Mouse (Mus musculus) gastrocnemius, adult 8-10 months (tissue): ENCODE data around the gene Gm13124. TPM values are rescaled to one million over a fixed set of nuclear protein-coding genes. Genes with fewer than 3 reads are reported as not detected.
"Not testable (repeated sequence)": the region's sequence is repeated elsewhere in the genome, so short reads cannot be mapped to it uniquely, and the experiment has no call there.

Experiments
- DNase-seq, 2 experiments: peaks; one replicate each; pipeline ENCODE4 v3.0.0; 2022; ENCODE audit warnings: low spot score in 2 of 2
- total RNA-seq, 4 experiments: library from RNA; stranded (reverse); gene quantifications; 2 replicates each; pipeline ENCODE4 v1.2.4; 2022

Gene Gm13124
- total RNA-seq = not detected

DNA sequence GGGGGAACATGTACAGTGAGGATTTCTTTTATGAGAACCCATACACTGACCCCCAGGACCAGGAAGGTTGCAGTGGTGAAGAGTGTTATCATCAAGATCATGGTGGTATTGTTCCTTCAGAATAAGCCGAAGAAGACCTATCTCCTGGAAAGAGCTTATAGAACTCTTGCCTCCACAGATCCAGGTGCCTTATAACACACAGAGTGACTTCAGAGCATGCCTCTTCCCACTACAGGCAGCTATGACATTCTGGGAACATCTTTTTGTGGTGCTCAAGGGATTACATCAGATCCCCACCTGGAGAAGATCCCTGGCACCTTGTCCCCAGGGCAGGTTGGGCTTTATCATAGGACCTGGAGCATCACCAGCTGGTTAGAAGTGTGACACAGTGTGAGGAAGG is at the start of gene Gm13124:
Gene Gm13124 (minus strand): TSS at position 101 of the 400 bp plus-strand sequence.
- no peak for DNase-seq

DNA sequence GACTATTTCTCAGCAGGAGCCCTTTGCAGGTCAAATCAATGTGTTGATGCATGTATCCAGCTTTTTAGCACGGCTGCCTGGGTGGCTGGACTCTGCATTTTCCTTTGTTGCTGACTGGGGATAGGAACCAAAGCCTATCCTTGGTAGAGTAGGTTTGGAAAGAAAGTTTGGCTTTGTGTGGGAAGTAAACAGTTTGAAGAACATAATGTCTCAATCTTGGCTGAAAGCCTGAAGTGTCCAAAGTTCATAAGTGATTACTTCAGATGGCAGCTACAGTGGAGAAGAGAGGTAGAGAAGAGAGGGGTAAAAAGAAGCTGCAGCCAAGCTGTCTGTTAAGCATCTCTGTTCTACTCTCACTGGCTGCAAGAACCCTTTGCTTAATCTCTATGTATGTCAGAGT is 49.7 kb upstream of the Gm13124 start:
- DNase-seq = no peak

DNA sequence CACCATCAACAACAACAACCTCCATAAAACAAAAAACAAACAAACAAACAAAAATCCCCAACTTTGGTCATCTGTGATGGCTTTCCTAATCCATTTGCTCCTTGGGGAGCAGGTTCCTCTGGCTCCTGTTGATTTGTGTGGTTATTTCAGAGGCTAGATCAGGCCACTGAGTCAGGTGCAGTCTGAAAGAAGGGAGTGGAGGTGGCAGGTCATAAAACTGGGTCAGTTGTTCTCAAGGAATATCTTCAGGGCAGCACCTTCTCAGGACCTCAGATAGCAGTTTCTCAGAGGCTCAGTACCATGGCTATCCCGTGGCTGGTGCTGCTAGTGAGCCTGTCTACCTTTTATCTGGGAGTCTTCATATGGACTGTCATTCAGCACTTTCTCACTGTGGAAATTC is 48.5 kb upstream of the Gm13124 start, which contains the start of gene Aadacl4:
Gene Aadacl4 (plus strand): TSS at position 301 of the 400 bp plus-strand sequence.
- no peak for DNase-seq

DNA sequence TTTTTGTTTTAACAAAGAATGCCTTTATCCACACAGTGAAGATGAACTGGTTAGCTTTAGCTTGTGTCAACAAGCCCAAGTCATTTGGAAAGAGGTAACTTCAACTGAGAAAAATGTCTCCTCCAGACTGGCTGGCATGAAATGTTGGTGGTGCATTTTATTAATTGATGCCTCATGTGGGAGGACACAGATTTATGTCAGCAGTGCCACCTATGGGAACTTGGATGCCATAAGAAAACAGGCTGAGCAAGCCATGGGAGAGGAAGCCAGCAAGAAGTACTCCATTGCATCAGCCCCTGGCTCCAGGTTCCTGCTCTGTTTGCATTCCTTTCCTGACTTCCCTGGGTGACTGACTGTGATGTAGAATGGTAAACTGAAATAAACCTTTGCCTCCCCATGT is 27.9 kb upstream of the Gm13124 start:
- DNase-seq = no peak

DNA sequence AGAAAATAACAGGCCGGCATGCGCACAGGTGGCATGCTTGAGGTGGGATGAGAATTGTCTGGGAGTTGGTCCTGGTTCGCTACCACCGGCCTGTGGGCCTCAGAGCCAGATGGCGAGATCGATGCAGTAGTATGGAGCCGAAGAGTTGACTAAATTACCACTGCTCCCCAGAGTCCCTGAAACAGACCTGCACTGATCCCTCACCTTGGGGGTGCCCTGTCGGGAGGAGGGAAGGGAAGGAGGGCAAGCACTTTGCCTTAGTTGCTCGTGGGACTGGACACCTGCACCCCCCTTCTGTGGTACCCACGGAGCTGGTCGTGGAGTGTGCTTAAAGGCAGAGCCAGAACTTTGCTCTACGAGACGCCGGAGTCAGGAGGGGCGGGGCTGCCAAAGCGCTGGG is 21.3 kb upstream of the Gm13124 start:
- not testable (repeated sequence) for DNase-seq

DNA sequence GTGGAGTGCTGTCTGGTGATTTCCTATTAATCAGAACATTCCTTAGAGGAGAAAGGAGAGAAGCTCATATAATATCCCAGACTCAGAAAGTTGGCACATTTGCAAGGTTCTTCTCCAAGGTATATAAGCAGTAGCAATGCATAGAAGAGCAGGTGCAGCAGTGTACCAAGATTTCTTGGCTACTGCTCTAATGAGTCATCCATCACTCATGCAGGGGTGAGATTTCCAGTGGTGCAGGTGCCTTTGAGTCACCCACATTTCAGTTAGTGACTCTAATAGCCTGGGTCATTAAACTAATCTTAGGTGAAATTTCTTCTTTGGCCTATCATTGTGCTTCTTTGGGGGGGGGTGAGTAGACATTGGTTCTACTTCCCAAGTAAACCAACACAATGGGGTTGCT is 2.8 kb upstream of the Gm13124 start:
- DNase-seq = no peak

DNA sequence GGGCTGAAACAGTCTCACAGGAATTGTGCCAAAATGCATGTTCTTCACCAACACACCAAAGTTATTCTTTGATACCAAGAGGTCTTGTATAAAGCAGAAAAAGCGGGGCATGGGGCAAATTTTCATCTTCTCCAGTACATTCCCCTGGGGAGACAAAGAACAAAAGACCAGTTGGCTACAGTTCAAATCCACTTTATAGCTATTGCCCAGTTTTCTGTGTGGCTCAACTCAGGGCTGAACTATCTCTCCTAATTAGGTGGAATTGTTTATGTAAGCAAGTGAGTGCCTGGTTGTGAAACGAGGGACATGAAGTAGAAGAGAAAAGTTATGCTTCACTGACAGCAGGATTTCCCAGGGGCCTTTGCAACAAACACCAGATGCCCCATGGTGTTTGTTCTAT is 3.7 kb downstream of the Gm13124 start:
- DNase-seq = no peak

DNA sequence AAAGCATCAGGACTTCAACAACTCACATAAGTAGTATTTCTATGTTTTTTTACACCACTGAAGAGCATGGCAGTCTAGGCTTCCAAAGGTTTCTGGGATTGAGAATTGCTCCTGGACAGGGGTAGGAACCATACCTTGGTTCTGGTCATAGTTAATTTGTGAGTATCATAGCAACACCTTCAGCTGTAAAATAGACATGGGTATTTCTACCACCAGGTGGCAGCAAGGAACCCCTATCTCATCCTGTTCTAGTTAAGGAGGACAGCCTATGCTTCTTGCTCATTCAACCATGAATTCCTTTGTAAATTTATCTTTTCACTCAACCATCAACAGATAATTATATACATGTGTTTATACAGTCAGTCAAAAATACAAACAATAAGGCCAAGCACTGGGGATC is 5.1 kb downstream of the Gm13124 start:
- DNase-seq = no peak

DNA sequence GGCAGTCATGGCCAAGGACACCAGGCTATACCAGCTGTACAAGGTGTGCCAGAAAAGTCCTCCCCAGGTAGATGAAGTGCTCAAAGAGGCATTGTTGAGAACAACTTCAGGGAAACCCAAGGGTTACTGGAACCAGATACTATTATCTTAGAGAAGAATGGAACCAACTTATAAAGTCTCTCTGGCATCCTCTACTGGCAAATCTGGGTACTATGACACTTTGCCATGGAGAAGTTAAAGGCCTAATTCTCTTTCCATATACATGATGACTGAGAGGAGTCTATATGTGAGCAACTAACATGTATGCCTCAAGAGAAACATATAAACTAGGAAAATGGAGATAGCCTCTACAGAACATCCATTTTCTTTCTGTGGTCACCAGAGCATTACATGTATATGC is 13.8 kb downstream of the Gm13124 start:
- no peak for DNase-seq

DNA sequence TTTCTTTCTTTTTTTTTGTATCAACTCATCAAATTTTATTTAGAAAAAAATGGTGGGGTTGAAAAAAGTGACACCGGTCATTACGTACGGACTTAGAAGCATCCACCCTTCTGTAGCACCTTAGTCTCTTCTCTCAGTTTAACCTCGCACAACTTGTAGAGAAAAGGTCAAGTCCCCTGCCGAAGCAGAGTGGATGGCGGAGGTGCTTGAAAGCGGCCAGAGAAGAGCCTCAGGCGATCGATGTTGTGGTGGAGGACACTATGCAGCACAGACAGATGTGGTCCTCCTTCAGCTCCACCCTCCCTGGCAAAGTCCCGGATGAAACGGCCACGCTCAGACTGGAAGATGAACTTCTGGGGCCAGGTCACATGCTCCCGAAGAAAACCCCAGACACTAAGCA is 19.6 kb downstream of the Gm13124 start:
- not testable (repeated sequence) for DNase-seq

DNA sequence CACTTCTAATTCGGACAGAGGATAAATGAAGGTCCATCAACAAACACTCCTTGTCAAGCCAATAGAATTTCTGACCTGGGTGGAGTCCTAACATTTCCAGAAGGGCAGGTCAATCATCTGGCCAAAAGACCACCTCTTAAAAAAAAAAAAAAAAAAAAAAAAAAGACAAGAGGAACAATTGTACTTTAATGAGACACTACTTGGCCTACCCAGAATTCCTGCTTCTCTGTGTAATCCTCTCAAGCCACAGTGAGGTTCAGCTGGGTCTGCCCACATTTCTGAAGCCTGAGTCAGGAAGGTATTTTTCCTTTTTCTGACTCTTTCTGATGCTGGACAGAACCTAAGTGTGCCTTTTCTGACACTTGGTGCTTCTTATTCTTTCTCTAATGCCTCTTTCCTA is 20.2 kb downstream of the Gm13124 start:
- DNase-seq = no peak

DNA sequence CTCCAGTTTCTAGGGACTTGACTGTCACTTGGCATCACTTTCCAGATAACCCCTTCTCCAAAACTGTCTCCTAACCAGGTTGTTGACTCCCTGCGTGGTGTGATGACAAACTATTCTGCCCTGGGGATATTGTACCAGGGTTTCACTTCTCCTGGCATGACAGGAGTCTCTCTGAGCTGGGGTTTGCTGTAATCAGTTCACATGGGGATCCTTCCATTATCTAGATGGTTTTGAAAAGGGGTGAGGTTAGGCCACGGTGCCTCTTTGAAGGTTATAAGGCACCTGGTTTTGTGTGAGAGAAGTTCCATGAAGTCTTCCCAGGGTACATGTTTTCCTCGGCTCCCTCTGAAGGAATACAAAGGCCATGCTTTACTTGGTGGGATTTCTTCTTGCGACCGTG is 45.4 kb downstream of the Gm13124 start, which contains the start of gene 9430007A20Rik:
Gene 9430007A20Rik (plus strand): TSS at position 301 of the 400 bp plus-strand sequence.
- no peak for DNase-seq

DNA sequence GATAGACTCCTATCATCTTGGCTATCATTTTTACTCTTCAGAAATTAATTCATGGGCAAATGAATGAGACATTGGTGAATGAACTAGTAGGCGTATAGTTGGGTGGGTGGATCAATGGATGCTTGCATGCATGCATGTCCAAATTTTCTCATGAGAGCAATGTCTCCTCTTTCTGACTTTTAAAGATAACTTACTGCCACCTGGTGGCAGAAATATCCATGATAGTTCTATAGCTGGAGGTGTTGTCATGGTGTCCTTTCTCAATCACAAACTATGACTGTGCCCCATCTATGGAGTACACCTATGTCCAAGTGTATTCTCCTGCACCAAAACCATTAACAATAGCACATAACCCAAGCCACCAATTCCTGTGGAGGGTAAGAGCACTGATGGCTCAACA is 58.4 kb downstream of the Gm13124 start:
- DNase-seq = no peak

Other genes with a start within 250 kb of the Gm13124 start
- not detected for gene Gm13128, start 234.9 kb downstream of the Gm13124 start, total RNA-seq
- gene Gm13119, start 207.2 kb downstream of the Gm13124 start, total RNA-seq = not detected
- not detected for gene Pramef20, start 187.2 kb downstream of the Gm13124 start, total RNA-seq
- not detected for gene Pramef12, start 156.7 kb downstream of the Gm13124 start, total RNA-seq
- gene 1700012P22Rik, start 126.4 kb downstream of the Gm13124 start, total RNA-seq = not detected
- not detected for gene Gm9944, start 111.8 kb downstream of the Gm13124 start, total RNA-seq
- gene Aadacl3, start 101.4 kb downstream of the Gm13124 start, total RNA-seq = not detected
- gene 9430007A20Rik, start 45.3 kb downstream of the Gm13124 start, total RNA-seq = not detected
- not detected for gene Aadacl4, start 48.6 kb upstream of the Gm13124 start, total RNA-seq
- gene Gm436, start 121.2 kb upstream of the Gm13124 start, total RNA-seq = not detected
- gene Gm13178, start 156.3 kb upstream of the Gm13124 start, total RNA-seq = not detected
- gene Gm438, start 221.4 kb upstream of the Gm13124 start, total RNA-seq = not detected